Mouse (Mus musculus) T-helper 2 cell (primary cell): ENCODE data around the gene Scgb1c1.
"Not testable (repeated sequence)": the region's sequence is repeated elsewhere in the genome, so short reads cannot be mapped to it uniquely, and the experiment has no call there.

Source experiments
- in situ Hi-C: fragments of 300-600 bp; cut with MboI, MseI; formaldehyde crosslinking; loops from one replicate; pipeline ENCODE4 v1.15.1; 2025; ENCODE audit warnings: high pct_unique_total_duplicates

Scgb1c1 gene

GRCm38 (mm10) chr7:140879355-140879754 is 34.0 kb downstream of the Scgb1c1 start:
- in situ Hi-C loops = no loop called here

- in situ Hi-C loops = no loop called here
These were observed 35.1 kb downstream of the Scgb1c1 start for GRCm38 (mm10) chr7:140880419-140880818.

GRCm38 (mm10) chr7:140880865-140881515 is 35.6 kb downstream of the Scgb1c1 start:
- in situ Hi-C loops = no loop called here

- in situ Hi-C loops = no loop called here
These were observed 36.5 kb downstream of the Scgb1c1 start, which contains the start of the genes Psmd13 and Sirt3 for GRCm38 (mm10) chr7:140881696-140882468. Gene Psmd13, plus strand, starts transcription at chr7:140881968. Gene Sirt3, minus strand, starts transcription at chr7:140882309.

- in situ Hi-C loops = no loop called here
These were observed 37.1 kb downstream of the Scgb1c1 start for GRCm38 (mm10) chr7:140882469-140882803.

- in situ Hi-C loops = not testable (repeated sequence)
These were observed 45.3 kb downstream of the Scgb1c1 start for GRCm38 (mm10) chr7:140890636-140891035.

GRCm38 (mm10) chr7:140894031-140894430 is 48.7 kb downstream of the Scgb1c1 start:
- in situ Hi-C loops = no loop called here

GRCm38 (mm10) chr7:140894611-140895010 is 49.3 kb downstream of the Scgb1c1 start:
- in situ Hi-C loops = no loop called here
